Mouse (Mus musculus) bone marrow, adult 2 months (tissue): ENCODE measurements around the gene Spcs2. TPM values are rescaled to one million over a fixed set of nuclear protein-coding genes. Genes with fewer than 3 reads are reported as not detected.

ENCODE experiments used
- H3K27ac ChIP-seq: fragments of 200-500 bp; 2 replicates; pipeline ENCODE4 v1.5.1; 2012; ENCODE audit warnings: low read depth, mild to moderate bottlenecking, control low read depth, inconsistent platforms, low read length; ENCODE audit not compliant: control insufficient read depth, poor library complexity, insufficient read depth
- H3K4me1 ChIP-seq: fragments of 200-500 bp; 2 replicates; pipeline ENCODE4 v1.6.1; 2011; ENCODE audit warnings: low read length; ENCODE audit not compliant: control insufficient read depth, insufficient read depth
- H3K4me3 ChIP-seq: fragments of 200-500 bp; replicated peaks from 2 replicates; pipeline ENCODE3; 2011; ENCODE audit warnings: mild to moderate bottlenecking, low read depth, low read length, control low read depth; ENCODE audit not compliant: control insufficient read depth
- CTCF ChIP-seq: fragments of 200-500 bp; IDR thresholded peaks from 2 replicates; pipeline ENCODE4 v1.5.1; 2011; ENCODE audit warnings: low read length, control low read depth; ENCODE audit not compliant: control insufficient read depth, insufficient read depth
- POLR2A ChIP-seq: fragments of 200-500 bp; IDR thresholded peaks from 2 replicates; pipeline ENCODE4 v1.6.1; 2011; ENCODE audit warnings: low read depth, mild to moderate bottlenecking, control low read depth, low read length, borderline replicate concordance; ENCODE audit not compliant: control insufficient read depth
- WGBS: fragments of 180-500 bp; shearing (Covaris S2); methylation state at CpG from one replicate; pipeline ENCODE4 v1.1.7; 2018; 5-methylcytosine and 5-hydroxymethylcytosine counted together
- polyA plus RNA-seq: library from polyadenylated mRNA; stranded (reverse); fragments of >200 nt; gene quantifications from 2 replicates; pipeline ENCODE4 v1.2.4, GENCODE M21; 2011; ENCODE audit warnings: low replicate concordance; ENCODE audit not compliant: missing spikeins, insufficient read depth, insufficient read length

Gene Spcs2
- polyA plus RNA-seq, 1 experiment, result 59.2 TPM

- no peak overlapping the region for H3K4me3 ChIP-seq
- WGBS, result 71% methylated on average over 4 of the region's 4 CpGs
- H3K4me1 ChIP-seq, result no peaks in the 10 kb centered on the region
- TF ChIP-seq CTCF (no peak), POLR2A (no peak)
- H3K27ac ChIP-seq, result no peak overlapping the region
These were observed 26.5 kb downstream of the Spcs2 start for GRCm38 (mm10) chr7:99836781-99837180.

GRCm38 (mm10) chr7:99834314-99834853, 28.9 kb downstream of the Spcs2 start:
- no peak overlapping the region for H3K27ac ChIP-seq
- H3K4me1 ChIP-seq, result no peaks in the 10 kb centered on the region
- 74% methylated on average over 5 of the region's 5 CpGs for WGBS
- no peak for TF ChIP-seq CTCF
- TF ChIP-seq POLR2A, result no peak
- no peak overlapping the region for H3K4me3 ChIP-seq

GRCm38 (mm10) chr7:99833846-99834222, 29.4 kb downstream of the Spcs2 start:
- 66% methylated on average over 2 of the region's 2 CpGs for WGBS
- Histone ChIP-seq H3K4me1 (no peaks in the 10 kb centered on the region), H3K4me3 (no peak overlapping the region), H3K27ac (no peak overlapping the region)
- TF ChIP-seq CTCF, result no peak
- TF ChIP-seq POLR2A, result no peak

GRCm38 (mm10) chr7:99833115-99833845, 30.0 kb downstream of the Spcs2 start:
- H3K27ac ChIP-seq, result no peak overlapping the region
- no peaks in the 10 kb centered on the region; the same call in 1 of the 2 replicates for H3K4me1 ChIP-seq
- no peak for TF ChIP-seq POLR2A
- TF ChIP-seq CTCF, result no peak
- H3K4me3 ChIP-seq, result no peak overlapping the region
- WGBS, result 50% methylated on average over 5 of the region's 5 CpGs

GRCm38 (mm10) chr7:99828083-99828570, 35.1 kb downstream of the Spcs2 start, which contains the start of gene Neu3:
Neu3 (minus strand) TSS chr7:99828417.
- TF ChIP-seq CTCF (no peak), POLR2A (peak; percentile 68; the same call in 1 of the 2 replicates)
- Histone ChIP-seq H3K4me3 (peak within 1 kb of the TSS; percentile 87), H3K27ac (peak within 1 kb of the TSS; percentile 77), H3K4me1 (peaks cover 2% of the 10 kb centered on the region)
- under 1% methylated on average over 26 of the region's 26 CpGs for WGBS

- H3K27ac ChIP-seq, result 0 out of 2 replicates have a peak overlapping the region, but pooled peaks have one; percentile 15
- H3K4me1 ChIP-seq, result peaks cover 2% of the 10 kb centered on the region
- H3K4me3 ChIP-seq, result no peak overlapping the region
- WGBS, result 83% methylated on average over 6 of the region's 6 CpGs
- TF ChIP-seq POLR2A, result no peak
- no peak for TF ChIP-seq CTCF
These were observed 37.2 kb downstream of the Spcs2 start for GRCm38 (mm10) chr7:99826096-99826495.

GRCm38 (mm10) chr7:99825511-99825910, 37.8 kb downstream of the Spcs2 start:
- peak overlapping the region; percentile 33 for H3K27ac ChIP-seq
- peak overlapping the region; percentile 1 for H3K4me3 ChIP-seq
- peaks cover 2% of the 10 kb centered on the region for H3K4me1 ChIP-seq
- TF ChIP-seq CTCF (no peak), POLR2A (no peak)
- 79% methylated on average over 9 of the region's 9 CpGs for WGBS

- 65% methylated on average over 16 of the region's 16 CpGs for WGBS
- Histone ChIP-seq H3K4me3 (peak overlapping the region; percentile 49), H3K27ac (peak overlapping the region; percentile 69), H3K4me1 (peaks cover 2% of the 10 kb centered on the region)
- TF ChIP-seq CTCF (no peak), POLR2A (no peak)
These were observed 38.4 kb downstream of the Spcs2 start for GRCm38 (mm10) chr7:99824649-99825483.
